Mouse (Mus musculus) left cerebral cortex, adult 8-10 months (tissue): Measurements from ENCODE around the gene Duox2. TPM values are rescaled to one million over a fixed set of nuclear protein-coding genes. Genes with fewer than 3 reads are reported as not detected.

Experiments used
- DNase-seq, 2 experiments: peaks; one replicate each; pipeline ENCODE4 v3.0.0; 2022; ENCODE audit warnings: low spot score in 2 of 2
- total RNA-seq, 4 experiments: library from RNA; stranded (reverse); gene quantifications; 2 replicates each; pipeline ENCODE4 v1.2.4; 2022

Gene Duox2
- total RNA-seq, 4 experiments from 2014 or later, result 0.09 TPM; not detected in 3

- no peak for DNase-seq
Observed at GRCm38 (mm10) chr2:122302574-122303241, 4.5 kb upstream of the Duox2 start.

GRCm38 (mm10) chr2:122301921-122302573 lies 3.8 kb upstream of the Duox2 start:
- DNase-seq, result no peak

- no peak for DNase-seq
Observed at GRCm38 (mm10) chr2:122301081-122301920, 3.1 kb upstream of the Duox2 start.

- no peak for DNase-seq
Observed at GRCm38 (mm10) chr2:122300656-122301020, 2.4 kb upstream of the Duox2 start.

- no peak for DNase-seq
Observed at GRCm38 (mm10) chr2:122299911-122300655, 1.8 kb upstream of the Duox2 start.

GRCm38 (mm10) chr2:122298596-122299490 lies 594 bp upstream of the Duox2 start, which contains the start of gene Duoxa2:
Duoxa2 (plus strand) TSS chr2:122298900.
- DNase-seq, result no peak

GRCm38 (mm10) chr2:122297271-122298095 lies 766 bp downstream of the Duox2 start:
- DNase-seq, result no peak

- no peak for DNase-seq
Observed at GRCm38 (mm10) chr2:122294916-122295315, 3.3 kb downstream of the Duox2 start.

GRCm38 (mm10) chr2:122286137-122286536 lies 12.1 kb downstream of the Duox2 start:
- no peak for DNase-seq

- no peak for DNase-seq
Observed at GRCm38 (mm10) chr2:122284091-122284490, 14.2 kb downstream of the Duox2 start.

- DNase-seq, result no peak
Observed at GRCm38 (mm10) chr2:122278769-122279168, 19.5 kb downstream of the Duox2 start.

GRCm38 (mm10) chr2:122266407-122267193 lies 31.6 kb downstream of the Duox2 start:
- DNase-seq, result no peak

- no peak for DNase-seq
Observed at GRCm38 (mm10) chr2:122264690-122265089, 33.6 kb downstream of the Duox2 start.

GRCm38 (mm10) chr2:122260729-122261128 lies 37.5 kb downstream of the Duox2 start:
- no peak for DNase-seq

- DNase-seq, result peak in 1 of 2 experiments; percentile 61
Observed at GRCm38 (mm10) chr2:122255997-122256396, 42.3 kb downstream of the Duox2 start.

- no peak for DNase-seq
Observed at GRCm38 (mm10) chr2:122247786-122248185, 50.5 kb downstream of the Duox2 start.

- DNase-seq, result peak; percentile 47
Observed at GRCm38 (mm10) chr2:122243671-122244131, 54.5 kb downstream of the Duox2 start.

- DNase-seq, result no peak
Observed at GRCm38 (mm10) chr2:122241935-122242334, 56.3 kb downstream of the Duox2 start.

GRCm38 (mm10) chr2:122241226-122241625 lies 57.0 kb downstream of the Duox2 start:
- DNase-seq, result no peak
